Mouse (Mus musculus): ENCODE results near the gene Tbc1d2b. TPM values are rescaled to one million over a fixed set of nuclear protein-coding genes. Genes with fewer than 3 reads are reported as not detected.

Gene Tbc1d2b
- polyA plus RNA-seq, 1 experiment from 2014 or later = 5.2 TPM

DNA sequence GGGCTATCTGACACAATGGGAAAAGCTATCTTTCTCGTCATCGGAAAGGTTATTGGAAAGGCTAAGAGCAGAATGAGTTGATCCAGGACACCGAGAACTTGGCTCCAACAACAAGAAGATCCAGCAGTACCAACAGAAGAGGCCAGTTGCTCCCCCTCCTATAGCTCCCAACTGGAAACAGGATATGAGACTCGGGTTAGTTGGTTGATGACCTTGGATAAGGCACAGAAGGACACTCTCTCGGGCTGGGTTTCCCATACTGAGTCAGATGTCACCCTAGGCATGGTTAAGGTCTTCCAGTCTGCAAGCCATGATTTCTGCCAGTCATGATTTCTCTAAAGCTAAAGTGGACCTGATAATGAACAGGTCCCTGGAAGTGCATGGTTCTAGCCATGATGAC, 35.8 kb downstream of the Tbc1d2b start:
- Histone ChIP-seq H3K36me3 (ENCODE audit: control insufficient read depth, insufficient read depth) (peaks cover 26% of the 10 kb centered on the region), H3K27ac (ENCODE audit: low read depth, low read length) (no peak overlapping the region), H3K9me3 (ENCODE audit: control insufficient read depth) (no peaks in the 10 kb centered on the region), H3K4me3 (ENCODE audit: low read depth, low read length) (no peak overlapping the region), H3K4me2 (replicated peaks; ENCODE audit: low read depth) (no peak overlapping the region), H3K9ac (ENCODE audit: low read depth, low read length) (no peak overlapping the region), H3K27me3 (replicated peaks; ENCODE audit: control insufficient read depth, insufficient read depth, low read length) (no peaks in the 10 kb centered on the region), H3K4me1 (replicated peaks; ENCODE audit: control insufficient read depth, insufficient read depth, low read length) (no peaks in the 10 kb centered on the region)
- WGBS = 74% methylated on average over 5 of the region's 5 CpGs
- ATAC-seq = no peak
- TF ChIP-seq CTCF (IDR thresholded peaks at IDR 0.05; ENCODE audit: low read depth) = no peak

DNA sequence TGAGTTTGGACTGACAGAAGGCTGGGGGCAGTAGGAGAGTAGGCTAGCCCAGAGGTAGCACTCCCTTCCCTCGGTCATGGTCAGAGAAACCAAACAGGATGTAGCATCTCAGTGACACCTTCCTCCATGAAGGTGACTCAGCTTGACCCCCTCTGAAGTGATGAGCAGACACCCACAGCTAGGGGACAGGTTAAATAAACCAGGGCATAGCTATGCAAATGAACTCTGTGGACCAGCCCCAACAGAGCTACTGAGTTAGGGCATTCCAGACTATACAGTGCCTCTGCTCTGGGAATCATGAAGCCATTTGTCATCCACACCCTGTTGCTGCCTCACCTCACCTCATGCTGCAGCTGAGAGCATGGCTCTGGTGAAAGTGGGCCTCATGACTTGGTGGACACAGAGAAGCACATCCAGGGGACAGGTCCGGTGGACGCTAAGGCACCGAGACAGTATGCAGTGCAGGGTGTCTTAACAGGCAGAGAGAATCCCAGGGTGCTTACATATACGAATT, 36.6 kb downstream of the Tbc1d2b start:
- H3K4me1 ChIP-seq (replicated peaks; ENCODE audit: control insufficient read depth, insufficient read depth, low read length) = no peaks in the 10 kb centered on the region
- no peak for TF ChIP-seq CTCF (IDR thresholded peaks at IDR 0.05; ENCODE audit: low read depth)
- no peak overlapping the region for H3K4me2 ChIP-seq (replicated peaks; ENCODE audit: low read depth)
- no peak overlapping the region for H3K27ac ChIP-seq (ENCODE audit: low read depth, low read length)
- no peak overlapping the region for H3K9ac ChIP-seq (ENCODE audit: low read depth, low read length)
- no peak overlapping the region for H3K4me3 ChIP-seq (ENCODE audit: low read depth, low read length)
- H3K9me3 ChIP-seq (ENCODE audit: control insufficient read depth) = no peaks in the 10 kb centered on the region
- peaks cover 22% of the 10 kb centered on the region for H3K36me3 ChIP-seq (ENCODE audit: control insufficient read depth, insufficient read depth)
- ATAC-seq = no peak
- H3K27me3 ChIP-seq (replicated peaks; ENCODE audit: control insufficient read depth, insufficient read depth, low read length) = no peaks in the 10 kb centered on the region
- 80% methylated on average over 5 of the region's 5 CpGs for WGBS

DNA sequence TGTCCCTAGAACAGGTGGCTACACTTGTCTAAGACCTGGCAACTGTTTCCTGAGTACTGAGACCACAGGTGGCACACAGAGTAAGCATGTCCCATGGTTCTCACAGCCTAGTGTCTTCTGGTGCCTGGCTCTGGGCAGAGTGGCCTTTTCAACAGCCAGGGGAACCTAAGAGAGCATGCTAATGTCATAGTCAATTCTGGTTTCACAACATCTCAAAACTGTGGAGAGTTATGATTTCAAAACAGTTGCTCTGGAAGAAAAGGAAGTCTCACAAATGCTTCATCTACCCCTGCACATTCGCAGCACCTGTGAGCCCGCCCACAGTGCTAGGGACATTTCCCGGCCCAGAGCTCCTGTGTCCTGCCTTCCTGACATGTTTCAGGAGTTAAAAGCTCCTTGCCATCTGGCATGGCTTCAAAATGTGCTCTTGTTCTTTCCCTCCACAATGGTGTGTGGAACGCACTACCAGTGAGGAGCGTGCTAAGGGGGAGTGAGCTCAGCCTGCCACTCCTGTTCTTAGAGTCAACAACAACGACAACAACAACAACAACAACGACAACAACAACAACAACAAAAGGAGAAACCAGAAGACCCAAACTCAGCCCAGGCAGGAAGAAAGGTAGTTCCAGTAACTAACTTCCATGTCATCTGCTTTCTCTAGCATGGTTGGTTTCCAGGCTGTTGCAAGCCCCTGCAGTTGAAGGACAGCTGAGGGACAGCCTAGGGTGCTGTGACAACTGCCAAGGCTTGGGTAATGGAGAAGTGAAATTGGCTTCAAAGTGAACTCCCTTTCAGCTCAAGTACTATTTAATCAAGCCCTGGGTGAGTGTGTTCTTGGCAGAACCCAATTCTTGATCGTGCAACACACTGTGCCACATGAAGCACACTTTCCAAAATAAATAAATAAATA, 37.6 kb downstream of the Tbc1d2b start:
- H3K9ac ChIP-seq (ENCODE audit: low read depth, low read length) = no peak overlapping the region
- TF ChIP-seq CTCF (IDR thresholded peaks at IDR 0.05; ENCODE audit: low read depth) = no peak
- H3K9me3 ChIP-seq (ENCODE audit: control insufficient read depth) = no peaks in the 10 kb centered on the region
- H3K4me2 ChIP-seq (replicated peaks; ENCODE audit: low read depth) = no peak overlapping the region
- no peak overlapping the region for H3K4me3 ChIP-seq (ENCODE audit: low read depth, low read length)
- no peaks in the 10 kb centered on the region for H3K27me3 ChIP-seq (replicated peaks; ENCODE audit: control insufficient read depth, insufficient read depth, low read length)
- ATAC-seq = no peak
- peaks cover 12% of the 10 kb centered on the region for H3K36me3 ChIP-seq (ENCODE audit: control insufficient read depth, insufficient read depth)
- 82% methylated on average over 8 of the region's 8 CpGs for WGBS
- no peaks in the 10 kb centered on the region for H3K4me1 ChIP-seq (replicated peaks; ENCODE audit: control insufficient read depth, insufficient read depth, low read length)
- H3K27ac ChIP-seq (ENCODE audit: low read depth, low read length) = no peak overlapping the region

DNA sequence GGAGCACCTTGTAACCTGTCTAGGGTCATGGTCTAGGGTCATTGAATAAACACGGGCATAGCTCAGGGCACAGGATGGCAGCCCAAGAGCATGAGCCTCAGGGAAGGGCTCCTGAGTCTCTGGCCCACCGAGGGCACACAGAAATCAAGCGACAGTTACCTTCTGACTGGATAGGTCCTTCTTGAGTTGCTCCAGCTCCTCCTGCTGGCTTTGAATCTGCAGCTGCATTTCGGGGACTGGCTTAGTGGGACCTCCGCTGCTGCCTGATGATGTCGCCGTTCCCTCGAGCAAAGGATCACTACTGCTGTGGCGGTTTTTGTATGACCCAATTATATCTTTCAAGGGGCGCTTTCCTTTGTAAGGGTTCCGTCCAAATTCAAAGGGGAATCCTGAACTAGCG, 43.4 kb downstream of the Tbc1d2b start:
- peak; percentile 49; the same call in 1 of the 2 replicates for TF ChIP-seq CTCF (IDR thresholded peaks at IDR 0.05; ENCODE audit: low read depth)
- Histone ChIP-seq H3K4me3 (ENCODE audit: low read depth, low read length) (no peak overlapping the region), H3K4me1 (replicated peaks; ENCODE audit: control insufficient read depth, insufficient read depth, low read length) (no peaks in the 10 kb centered on the region), H3K36me3 (ENCODE audit: control insufficient read depth, insufficient read depth) (peaks cover 43% of the 10 kb centered on the region), H3K4me2 (replicated peaks; ENCODE audit: low read depth) (no peak overlapping the region), H3K9ac (ENCODE audit: low read depth, low read length) (no peak overlapping the region), H3K27ac (ENCODE audit: low read depth, low read length) (no peak overlapping the region), H3K27me3 (replicated peaks; ENCODE audit: control insufficient read depth, insufficient read depth, low read length) (no peaks in the 10 kb centered on the region), H3K9me3 (ENCODE audit: control insufficient read depth) (no peaks in the 10 kb centered on the region)
- 78% methylated on average over 12 of the region's 12 CpGs for WGBS
- ATAC-seq = no peak

DNA sequence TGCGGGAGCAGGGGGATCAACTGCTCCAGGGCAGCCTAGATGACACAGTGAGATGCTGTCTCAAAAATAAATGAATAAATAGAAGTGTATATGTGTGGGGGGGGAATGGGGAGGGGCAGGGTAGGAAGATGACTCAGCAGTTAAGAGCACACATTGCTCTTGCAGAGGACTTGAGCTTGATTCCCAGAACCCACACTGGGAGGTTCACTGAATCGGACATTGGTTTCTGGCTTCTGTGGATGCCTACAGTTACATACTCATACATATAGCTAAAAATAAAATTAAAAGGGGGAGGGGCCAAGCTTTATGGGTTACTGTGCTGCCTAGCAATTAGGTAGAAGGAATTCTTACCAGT, 43.9 kb downstream of the Tbc1d2b start:
- H3K4me2 ChIP-seq (replicated peaks; ENCODE audit: low read depth) = no peak overlapping the region
- H3K4me1 ChIP-seq (replicated peaks; ENCODE audit: control insufficient read depth, insufficient read depth, low read length) = no peaks in the 10 kb centered on the region
- no peak overlapping the region for H3K4me3 ChIP-seq (ENCODE audit: low read depth, low read length)
- no peaks in the 10 kb centered on the region for H3K9me3 ChIP-seq (ENCODE audit: control insufficient read depth)
- H3K36me3 ChIP-seq (ENCODE audit: control insufficient read depth, insufficient read depth) = peaks cover 47% of the 10 kb centered on the region
- H3K27ac ChIP-seq (ENCODE audit: low read depth, low read length) = no peak overlapping the region
- 76% methylated on average over 2 of the region's 2 CpGs for whole genome bisulfite sequencing
- no peak overlapping the region for H3K9ac ChIP-seq (ENCODE audit: low read depth, low read length)
- ATAC-seq = no peak
- no peak for TF ChIP-seq CTCF (IDR thresholded peaks at IDR 0.05; ENCODE audit: low read depth)
- H3K27me3 ChIP-seq (replicated peaks; ENCODE audit: control insufficient read depth, insufficient read depth, low read length) = no peaks in the 10 kb centered on the region

DNA sequence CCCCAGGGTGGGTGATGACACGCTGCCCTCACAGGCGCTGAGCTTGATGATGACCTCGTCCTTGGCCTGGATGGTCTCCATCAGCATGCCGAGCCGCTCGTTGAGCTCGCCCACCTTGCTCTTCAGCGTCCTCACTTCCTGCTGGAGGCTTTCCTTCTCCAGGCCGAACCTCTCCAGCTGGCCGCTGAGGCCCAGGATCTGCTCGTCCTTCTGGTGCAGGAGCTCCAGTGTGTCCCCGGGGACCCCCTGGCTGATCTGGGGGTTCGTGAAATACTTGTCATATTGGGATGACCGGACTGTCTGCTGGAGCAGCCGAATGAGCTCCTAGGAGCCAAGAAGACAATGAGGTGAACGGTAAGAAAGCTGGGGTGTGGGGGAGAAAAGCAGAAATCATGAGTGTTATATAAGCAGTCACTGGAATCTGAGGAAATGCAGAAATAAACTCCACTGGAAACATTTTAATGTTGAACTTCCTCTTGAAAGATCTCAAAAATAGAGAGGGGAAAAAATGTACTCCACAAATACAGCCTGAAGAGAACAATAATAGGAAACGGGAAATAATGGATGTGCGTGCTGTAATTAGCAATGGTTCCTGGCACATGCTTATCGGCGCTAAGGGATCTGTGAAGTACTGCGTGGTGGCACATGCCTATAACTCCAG, 44.4 kb downstream of the Tbc1d2b start:
- H3K27ac ChIP-seq (ENCODE audit: low read depth, low read length) = peak overlapping the region; percentile 22; the same call in 1 of the 2 replicates
- no peak for TF ChIP-seq CTCF (IDR thresholded peaks at IDR 0.05; ENCODE audit: low read depth)
- WGBS = 82% methylated on average over 21 of the region's 21 CpGs
- no peaks in the 10 kb centered on the region for H3K4me1 ChIP-seq (replicated peaks; ENCODE audit: control insufficient read depth, insufficient read depth, low read length)
- no peak overlapping the region for H3K4me2 ChIP-seq (replicated peaks; ENCODE audit: low read depth)
- H3K4me3 ChIP-seq (ENCODE audit: low read depth, low read length) = no peak overlapping the region
- no peak for ATAC-seq
- no peaks in the 10 kb centered on the region for H3K9me3 ChIP-seq (ENCODE audit: control insufficient read depth)
- no peaks in the 10 kb centered on the region for H3K27me3 ChIP-seq (replicated peaks; ENCODE audit: control insufficient read depth, insufficient read depth, low read length)
- H3K36me3 ChIP-seq (ENCODE audit: control insufficient read depth, insufficient read depth) = peaks cover 51% of the 10 kb centered on the region
- no peak overlapping the region for H3K9ac ChIP-seq (ENCODE audit: low read depth, low read length)

Measured in intestine, postnatal 0 days (tissue).